14 mouse cellular contexts compared by ENCODE assay signal in genomic region chr12:83124111-83124510, GRCm38 (mm10).
"Had no signal": no experiment of that assay in that cellular context is flagged by ENCODE, and none has a peak within 500 bp of the region (broad histone marks: within the 10 kb centered on the region; RNA-seq: fewer than 3 reads in every experiment).

No protein-coding gene starts in this region.

- H3K4me2 ChIP-seq: intestine, embryonic 15.5 days; limb, embryonic 15.5 days; lung, embryonic 15.5 days; midbrain, embryonic 12.5 days; neural tube, embryonic 15.5 days had no signal

- ATAC-seq: intestine, embryonic 15.5 days had no signal

- DNase-seq: kidney, adult 18-20 months; kidney, postnatal 10 days; kidney, postnatal 4 days; lung, postnatal 14 days; thymus, adult 18-20 months; thymus, postnatal 25 days had no signal

- H3K9me3 ChIP-seq: intestine, embryonic 15.5 days; limb, embryonic 15.5 days; lung, embryonic 15.5 days; megakaryocyte, embryonic 14.5 days; midbrain, embryonic 12.5 days; neural tube, embryonic 15.5 days had no signal

- H3K4me3 ChIP-seq: intestine, embryonic 15.5 days; limb, embryonic 15.5 days; lung, embryonic 15.5 days; megakaryocyte, embryonic 14.5 days; midbrain, embryonic 12.5 days; myocyte; neural tube, embryonic 15.5 days had no signal

- H3K4me1 ChIP-seq: intestine, embryonic 15.5 days; midbrain, embryonic 12.5 days had no signal

- H3K9ac ChIP-seq: intestine, embryonic 15.5 days; limb, embryonic 15.5 days; lung, embryonic 15.5 days; midbrain, embryonic 12.5 days; neural tube, embryonic 15.5 days had no signal

- H3K36me3 ChIP-seq: intestine, embryonic 15.5 days; limb, embryonic 15.5 days; lung, embryonic 15.5 days; midbrain, embryonic 12.5 days; neural tube, embryonic 15.5 days had no signal

- H3K27ac ChIP-seq: intestine, embryonic 15.5 days; limb, embryonic 15.5 days; lung, embryonic 15.5 days; macrophage; midbrain, embryonic 12.5 days; neural tube, embryonic 15.5 days had no signal

- H3K27me3 ChIP-seq: intestine, embryonic 15.5 days; limb, embryonic 15.5 days; lung, embryonic 15.5 days; midbrain, embryonic 12.5 days; neural tube, embryonic 15.5 days had no signal
